Mouse (Mus musculus) left cerebral cortex, postnatal 14 days (tissue): ENCODE results near the gene BC061237. TPM values are rescaled to one million over a fixed set of nuclear protein-coding genes. Genes with fewer than 3 reads are reported as not detected.
"Not testable (repeated sequence)": the region's sequence is repeated elsewhere in the genome, so short reads cannot be mapped to it uniquely, and the experiment has no call there.

ENCODE experiments used
- DNase-seq, 2 experiments: peaks; one replicate each; pipeline ENCODE4 v3.0.0; 2021 to 2022; ENCODE audit warnings: low spot score in 2 of 2, mixed read lengths in 1 of 2
- intact Hi-C: fragments of 180-260 bp; cut with DNase I; formaldehyde crosslinking; loops from one replicate; pipeline ENCODE4 v1.15.1; 2025
- long read RNA-seq, 2 experiments: library from polyadenylated mRNA; stranded (forward); transcript quantifications; one replicate each; pipeline ENCODE4 v2.0.0; 2021
- total RNA-seq, 2 experiments: library from RNA; stranded (reverse); gene quantifications; 2 replicates each; pipeline ENCODE4 v1.2.3; 2021

The BC061237 gene
- total RNA-seq: not detected
- long read RNA-seq, experiment 1: 0 reads
- long read RNA-seq, experiment 2: 0 reads

DNA sequence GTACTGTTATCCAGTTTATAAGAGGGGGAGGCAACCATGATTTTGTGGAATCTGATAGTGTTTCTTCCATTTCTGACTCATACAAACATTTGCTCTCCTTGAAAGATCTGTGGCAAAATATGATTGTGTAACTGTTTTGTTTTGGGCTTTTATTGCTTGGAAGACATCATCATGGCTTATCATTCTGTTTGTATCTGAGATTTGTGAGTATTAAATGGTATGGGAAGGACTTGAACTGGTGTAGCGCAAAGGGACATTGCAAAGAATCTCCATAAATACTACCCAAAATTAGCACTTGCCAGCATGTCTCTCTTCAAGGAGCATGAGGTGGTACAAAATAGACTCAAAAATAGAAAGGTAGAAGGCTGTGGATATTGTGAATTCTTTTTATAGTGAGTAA lies at the start of gene BC061237:
Gene BC061237, plus strand, starts transcription at position 301 of the 400 bp plus-strand sequence.
- intact Hi-C loops, DNase-seq: not testable (repeated sequence)

GRCm38 (mm10) chr14:44517976-44518375 lies 25.7 kb downstream of the BC061237 start, which contains the start of gene Gm17093:
Gene Gm17093 (plus strand): TSS chr14:44518276.
- intact Hi-C loops, DNase-seq: not testable (repeated sequence)

- intact Hi-C loops, DNase-seq: not testable (repeated sequence)
Observed at GRCm38 (mm10) chr14:44547961-44548360, 55.7 kb downstream of the BC061237 start.

Other genes starting within 250 kb of the BC061237 start
- gene Gm8220, start 206.9 kb upstream of the BC061237 start, total RNA-seq: not detected
- not detected for gene Gm5930, start 153.9 kb upstream of the BC061237 start, total RNA-seq
- gene Gm8229, start 127.1 kb upstream of the BC061237 start, total RNA-seq: not detected
- gene Gm3371, start 81.8 kb upstream of the BC061237 start, total RNA-seq: not detected
- gene Gm8232, start 58.8 kb upstream of the BC061237 start, total RNA-seq: not detected
- gene Gm17093, start 25.8 kb downstream of the BC061237 start, total RNA-seq: not detected
- not detected for gene Gm8247, start 90.7 kb downstream of the BC061237 start, total RNA-seq
- gene Gm5624, start 135.5 kb downstream of the BC061237 start, total RNA-seq: not detected
- gene Gm8257, start 214.0 kb downstream of the BC061237 start, total RNA-seq: not detected